Mouse (Mus musculus) liver, adult 2 months (tissue): ENCODE data around the gene Gpd1l. TPM values are rescaled to one million over a fixed set of nuclear protein-coding genes. Genes with fewer than 3 reads are reported as not detected.

Source experiments
- DNase-seq: peaks from one replicate; pipeline ENCODE4 v3.0.0-alpha.2; 2011; ENCODE audit warnings: low read depth, low spot score; ENCODE audit errors: extremely low read depth
- H3K27ac ChIP-seq: fragments of 200-500 bp; replicated peaks from 2 replicates; pipeline ENCODE4 v1.5.1; 2012; ENCODE audit warnings: low read depth, mild to moderate bottlenecking, control low read depth, inconsistent platforms, low read length; ENCODE audit not compliant: insufficient read depth
- H3K27me3 ChIP-seq: fragments of 200-500 bp; 2 replicates; pipeline ENCODE4 v1.6.1; 2012; ENCODE audit warnings: mild to moderate bottlenecking, moderate library complexity, low read length, inconsistent platforms; ENCODE audit not compliant: control insufficient read depth, insufficient read depth
- H3K36me3 ChIP-seq: fragments of 200-500 bp; 2 replicates; pipeline ENCODE4 v1.6.1; 2012; ENCODE audit warnings: low read length, inconsistent platforms; ENCODE audit not compliant: control insufficient read depth, insufficient read depth
- H3K4me1 ChIP-seq: fragments of 200-500 bp; 2 replicates; pipeline ENCODE4 v1.6.1; 2011; ENCODE audit warnings: low read length; ENCODE audit not compliant: control insufficient read depth, insufficient read depth
- H3K4me3 ChIP-seq: fragments of 200-500 bp; 2 replicates; pipeline ENCODE4 v1.5.1; 2011; ENCODE audit warnings: low read depth, mild to moderate bottlenecking, control low read depth, low read length, moderate library complexity; ENCODE audit not compliant: insufficient read depth
- H3K79me2 ChIP-seq: fragments of 200-500 bp; 2 replicates; pipeline ENCODE4 v1.6.1; 2012; ENCODE audit warnings: inconsistent platforms, mild to moderate bottlenecking, low read length, moderate library complexity; ENCODE audit not compliant: control insufficient read depth, insufficient read depth
- H3K9ac ChIP-seq: fragments of 200-500 bp; 2 replicates; pipeline ENCODE4 v1.6.1; 2012; ENCODE audit warnings: low read depth, mild to moderate bottlenecking, control low read depth, inconsistent platforms, low read length
- CTCF ChIP-seq: fragments of 200-500 bp; IDR thresholded peaks from 2 replicates; pipeline ENCODE4 v1.5.1; 2011; ENCODE audit warnings: low read depth, low read length, control low read depth
- POLR2A ChIP-seq: fragments of 200-500 bp; IDR thresholded peaks from 2 replicates; pipeline ENCODE4 v1.6.1; 2011; ENCODE audit warnings: low read length, control low read depth; ENCODE audit not compliant: insufficient read depth; ENCODE audit errors: extremely low read depth
- WGBS: fragments of 180-500 bp; shearing (Covaris S2); methylation state at CpG from one replicate; pipeline ENCODE4 v1.1.7; 2018; 5-methylcytosine and 5-hydroxymethylcytosine counted together
- polyA plus RNA-seq: library from polyadenylated mRNA; depleted of rRNA; stranded (reverse); fragments of >200 nt; gene quantifications from 2 replicates; pipeline ENCODE4 v1.2.3, GENCODE M21; 2012; rRNA removed
- total RNA-seq: library from RNA; depleted of rRNA; stranded (reverse); fragments of >200 nt; gene quantifications from 2 replicates; pipeline ENCODE4 v1.2.3, GENCODE M21; 2014; rRNA removed

Gpd1l gene
- total and polyA plus RNA-seq, 2 experiments = 12.6 to 21.3 TPM

DNA sequence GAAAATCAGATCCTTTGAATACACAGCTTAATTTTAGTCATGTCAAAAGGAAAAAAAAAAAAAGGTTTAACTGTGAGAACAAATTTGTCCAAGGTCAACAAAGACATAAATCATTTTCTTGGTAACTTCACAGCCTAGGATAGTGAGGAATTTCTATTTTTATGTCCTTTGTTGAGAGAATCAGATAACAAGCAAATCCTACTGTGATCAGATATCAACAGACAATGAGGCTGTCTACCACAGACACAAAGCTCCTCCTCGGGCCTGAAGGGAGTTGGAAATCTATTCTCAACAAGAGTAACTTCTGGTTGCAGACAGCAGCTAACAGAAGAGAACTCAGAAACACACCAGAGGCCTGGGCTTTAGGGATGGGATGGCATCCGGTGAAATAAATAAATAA is 51.8 kb downstream of the Gpd1l start:
- DNase-seq = no peak

DNA sequence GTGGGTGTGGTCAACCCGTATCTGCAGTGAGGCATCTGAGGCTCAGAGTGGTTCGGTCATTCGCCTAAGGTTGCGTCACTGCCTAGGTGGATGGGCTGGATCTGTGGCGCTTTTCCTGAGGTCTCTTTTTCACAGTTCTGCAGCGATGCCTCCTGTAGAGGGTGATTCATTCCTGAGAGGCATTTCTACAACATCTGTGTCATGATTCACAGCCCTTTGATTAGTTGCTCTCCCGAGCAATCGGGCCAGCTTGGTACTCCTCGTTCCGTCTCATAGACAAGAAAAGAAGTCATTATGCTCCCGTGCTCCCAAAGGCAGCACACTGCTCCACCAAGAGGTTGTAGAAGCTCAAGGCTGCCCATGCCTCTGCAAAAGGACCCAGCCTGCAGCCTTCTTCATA is 78.5 kb downstream of the Gpd1l start:
- TF ChIP-seq CTCF (peak; percentile 29; the same call in 1 of the 2 replicates), POLR2A (no peak)
- WGBS = 54% methylated on average over 11 of the region's 11 CpGs
- H3K27me3 ChIP-seq = no peaks in the 10 kb centered on the region

More for the DNA sequence above, 51.8 kb downstream of the Gpd1l start:
- no peaks in the 10 kb centered on the region for H3K79me2 ChIP-seq
- no peak overlapping the region for H3K9ac ChIP-seq
- no peak for TF ChIP-seq CTCF
- no peak for TF ChIP-seq POLR2A
- no peaks in the 10 kb centered on the region for H3K4me1 ChIP-seq
- H3K27me3 ChIP-seq = no peaks in the 10 kb centered on the region
- WGBS = 78% methylated on average over 2 of the region's 2 CpGs
- no peak overlapping the region for H3K4me3 ChIP-seq
- H3K36me3 ChIP-seq = no peaks in the 10 kb centered on the region
- H3K27ac ChIP-seq = no peak overlapping the region

DNA sequence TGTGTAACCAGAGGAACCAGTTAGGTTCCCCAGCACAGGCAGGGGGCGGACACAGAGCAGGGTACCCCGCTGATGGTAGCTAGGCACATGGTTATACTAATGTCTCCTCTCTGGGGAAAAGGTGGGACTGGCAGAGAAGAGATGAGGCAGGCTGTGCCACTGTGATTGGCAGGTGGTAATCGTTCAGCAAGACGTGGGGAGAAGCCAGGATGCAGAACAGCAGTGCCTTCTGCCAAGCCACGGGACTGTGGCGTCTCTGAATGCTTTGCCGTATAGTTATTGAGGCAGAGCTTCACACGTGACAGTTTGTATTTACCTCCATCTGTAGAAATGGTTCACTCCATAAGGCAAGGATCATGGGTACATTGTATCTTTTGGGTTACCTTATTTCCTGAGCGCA is 79.1 kb downstream of the Gpd1l start:
- no peak overlapping the region for H3K4me3 ChIP-seq
- no peak for DNase-seq
- no peak overlapping the region for H3K27ac ChIP-seq
- 83% methylated on average over 9 of the region's 9 CpGs for WGBS
- no peak for TF ChIP-seq CTCF
- no peak for TF ChIP-seq POLR2A
- no peaks in the 10 kb centered on the region for H3K36me3 ChIP-seq
- no peak overlapping the region for H3K9ac ChIP-seq
- H3K79me2 ChIP-seq = no peaks in the 10 kb centered on the region
- H3K4me1 ChIP-seq = peaks cover 4% of the 10 kb centered on the region
- no peaks in the 10 kb centered on the region for H3K27me3 ChIP-seq

More for the DNA sequence above, 78.5 kb downstream of the Gpd1l start:
- no peak for DNase-seq
- Histone ChIP-seq H3K4me1 (peaks cover 4% of the 10 kb centered on the region), H3K36me3 (no peaks in the 10 kb centered on the region), H3K27ac (no peak overlapping the region), H3K79me2 (no peaks in the 10 kb centered on the region), H3K9ac (no peak overlapping the region), H3K4me3 (no peak overlapping the region)

DNA sequence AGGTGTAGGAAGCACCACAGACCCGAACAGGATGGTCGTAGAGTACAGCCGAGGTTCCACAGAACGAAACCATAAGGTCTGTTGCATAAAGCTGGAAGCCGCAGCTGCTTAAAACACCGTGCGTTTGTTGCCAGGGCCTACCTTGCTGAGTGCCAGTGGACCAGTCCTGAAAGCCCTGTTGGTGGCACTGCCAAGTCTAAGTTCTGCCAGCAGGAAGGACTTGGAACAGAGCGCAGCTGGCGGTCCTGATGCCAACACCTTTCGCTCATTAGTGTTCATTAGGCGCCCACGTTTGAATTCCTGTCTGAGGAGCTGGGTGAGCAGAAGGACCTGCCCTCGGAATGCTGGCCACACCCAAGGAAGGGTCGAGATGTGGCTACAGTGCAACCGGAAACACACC is 80.5 kb downstream of the Gpd1l start:
- no peak overlapping the region for H3K27ac ChIP-seq
- H3K79me2 ChIP-seq = no peaks in the 10 kb centered on the region
- TF ChIP-seq CTCF = no peak
- no peak for TF ChIP-seq POLR2A
- no peaks in the 10 kb centered on the region for H3K27me3 ChIP-seq
- no peak overlapping the region for H3K4me3 ChIP-seq
- no peak overlapping the region for H3K9ac ChIP-seq
- H3K36me3 ChIP-seq = no peaks in the 10 kb centered on the region
- H3K4me1 ChIP-seq = peaks cover 4% of the 10 kb centered on the region
- peak; percentile 70 for DNase-seq
- WGBS = 84% methylated on average over 15 of the region's 15 CpGs

DNA sequence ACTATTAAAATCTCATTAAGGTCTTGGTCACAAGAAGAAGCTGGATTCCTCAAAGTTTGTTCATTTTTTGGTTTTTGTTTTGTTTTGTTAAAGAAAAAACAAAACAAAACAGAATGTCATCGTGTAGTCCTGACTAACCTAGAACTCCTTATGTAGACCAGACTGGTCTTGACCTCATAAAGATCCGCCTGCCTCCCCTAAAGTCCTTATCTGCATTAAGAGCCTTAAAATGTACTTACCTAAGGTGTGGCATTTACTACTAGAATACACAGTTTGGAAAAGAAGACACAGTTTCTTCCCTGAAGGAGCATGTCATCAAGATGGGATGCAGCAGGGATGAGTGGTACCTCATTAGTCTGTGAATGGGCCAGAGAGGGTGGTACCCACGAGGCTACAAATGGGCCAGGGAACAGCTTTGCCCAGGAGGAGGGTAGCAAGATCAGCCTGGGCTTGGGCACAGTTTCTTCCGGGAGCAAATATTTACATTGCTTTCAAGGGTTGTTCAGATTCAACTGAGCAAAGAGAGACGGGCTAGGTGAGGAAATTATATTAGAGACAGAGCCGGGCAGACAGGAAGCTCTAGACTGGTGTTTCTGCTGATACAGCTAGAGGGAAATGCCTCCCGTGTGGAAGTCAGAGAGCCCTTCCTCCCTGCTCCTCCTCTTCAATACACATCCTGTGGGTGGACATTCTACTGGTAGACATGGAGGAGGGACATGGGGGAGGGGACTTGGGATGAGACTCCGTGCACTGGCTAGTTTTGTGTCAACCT is 82.2 kb downstream of the Gpd1l start:
- H3K27me3 ChIP-seq = no peaks in the 10 kb centered on the region
- H3K79me2 ChIP-seq = no peaks in the 10 kb centered on the region
- no peak overlapping the region for H3K27ac ChIP-seq
- peaks cover 2% of the 10 kb centered on the region; the same call in 1 of the 2 replicates for H3K4me1 ChIP-seq
- no peak for TF ChIP-seq POLR2A
- TF ChIP-seq CTCF = no peak
- H3K9ac ChIP-seq = no peak overlapping the region
- no peak for DNase-seq
- WGBS = 28% methylated on average over 8 of the region's 8 CpGs
- H3K36me3 ChIP-seq = no peaks in the 10 kb centered on the region
- H3K4me3 ChIP-seq = no peak overlapping the region

Other genes starting within 250 kb of the Gpd1l start
- 15.7 and 16.1 TPM in 2 replicates for gene Dync1li1, start 245.2 kb downstream of the Gpd1l start, total RNA-seq
- gene Dync1li1, start 245.2 kb downstream of the Gpd1l start, polyA plus RNA-seq = 4.3 and 4.5 TPM in 2 replicates
- 56.0 and 58.8 TPM in 2 replicates for gene Cmtm6, start 202.9 kb downstream of the Gpd1l start, total RNA-seq
- gene Cmtm6, start 202.9 kb downstream of the Gpd1l start, polyA plus RNA-seq = 54.7 and 69.0 TPM in 2 replicates
- 5.3 and 6.2 TPM in 2 replicates for gene Cmtm7, start 152.1 kb downstream of the Gpd1l start, total RNA-seq
- 10.5 and 17.3 TPM in 2 replicates for gene Cmtm7, start 152.1 kb downstream of the Gpd1l start, polyA plus RNA-seq
- gene Cmtm8, start 89.8 kb downstream of the Gpd1l start, total RNA-seq = 77.3 and 102 TPM in 2 replicates
- 180 and 217 TPM in 2 replicates for gene Cmtm8, start 89.8 kb downstream of the Gpd1l start, polyA plus RNA-seq
- 0.28 and 0.40 TPM in 2 replicates for gene Osbpl10, start 44.6 kb upstream of the Gpd1l start, total RNA-seq
- 0.11 and 0.82 TPM in 2 replicates for gene Osbpl10, start 44.6 kb upstream of the Gpd1l start, polyA plus RNA-seq
- gene Rps27rt, start 48.8 kb upstream of the Gpd1l start, total RNA-seq = 6.2 and 12.2 TPM in 2 replicates
- gene Rps27rt, start 48.8 kb upstream of the Gpd1l start, polyA plus RNA-seq = 4.7 and 7.2 TPM in 2 replicates